Mouse (Mus musculus) neural tube, embryonic 14.5 days (tissue): ENCODE data around the gene Tmx2. TPM values are rescaled to one million over a fixed set of nuclear protein-coding genes. Genes with fewer than 3 reads are reported as not detected.

ENCODE experiments used
- ATAC-seq: fragments of 200-750 bp; cut with Nextera tagmentation; 2 replicates; pipeline ENCODE4 v1.8.0; 2017; ENCODE audit warnings: low read depth, mild to moderate bottlenecking, moderate TSS enrichment, moderate library complexity
- H3K27ac ChIP-seq: fragments of 300-500 bp; sonication (generic); 2 replicates; pipeline ENCODE4 v1.5.1; 2014; ENCODE audit warnings: low read depth, mild to moderate bottlenecking, control low read depth, low read length, moderate library complexity, mixed read lengths
- H3K27me3 ChIP-seq: fragments of 300-500 bp; sonication (generic); 2 replicates; pipeline ENCODE4 v1.6.1; 2014; ENCODE audit warnings: low read length; ENCODE audit not compliant: control insufficient read depth, insufficient read depth
- H3K36me3 ChIP-seq: fragments of 300-500 bp; sonication (generic); 2 replicates; pipeline ENCODE4 v1.6.1; 2014; ENCODE audit warnings: low read length, mixed read lengths; ENCODE audit not compliant: control insufficient read depth, insufficient read depth
- H3K4me1 ChIP-seq: fragments of 300-500 bp; sonication (generic); 2 replicates; pipeline ENCODE4 v1.6.1; 2014; ENCODE audit warnings: low read length; ENCODE audit not compliant: control insufficient read depth, insufficient read depth
- H3K4me2 ChIP-seq: fragments of 300-500 bp; sonication (generic); 2 replicates; pipeline ENCODE4 v1.6.1; 2014; ENCODE audit warnings: mild to moderate bottlenecking, low read depth, low read length, control low read depth
- H3K4me3 ChIP-seq: fragments of 300-500 bp; sonication (generic); 2 replicates; pipeline ENCODE4 v1.5.1; 2014; ENCODE audit warnings: low read depth, low read length, control low read depth, mixed read lengths
- H3K9ac ChIP-seq: fragments of 300-500 bp; sonication (generic); replicated peaks from 2 replicates; pipeline ENCODE4 v1.6.1; 2014; ENCODE audit warnings: low read depth, mild to moderate bottlenecking, control low read depth, low read length, mixed read lengths
- H3K9me3 ChIP-seq: fragments of 300-500 bp; sonication (generic); 2 replicates; pipeline ENCODE4 v1.6.1; 2016; ENCODE audit warnings: low read length; ENCODE audit not compliant: control insufficient read depth
- WGBS: fragments of 180-500 bp; shearing (Covaris S2); extraction: QIAGEN DNeasy Blood & Tissue Kit; methylation state at CpG from one replicate; pipeline ENCODE4 v1.1.7; 2014; 5-methylcytosine and 5-hydroxymethylcytosine counted together
- polyA plus RNA-seq: library from polyadenylated mRNA; unstranded; fragments of >200 nt; fragmentation: Nextera tagmentation; extraction: Ambion mirVana; gene quantifications from 2 replicates; pipeline ENCODE4 v1.2.1, GENCODE M21; 2014

Tmx2 gene
- polyA plus RNA-seq, 1 experiment from 2014 or later = 342 TPM

DNA sequence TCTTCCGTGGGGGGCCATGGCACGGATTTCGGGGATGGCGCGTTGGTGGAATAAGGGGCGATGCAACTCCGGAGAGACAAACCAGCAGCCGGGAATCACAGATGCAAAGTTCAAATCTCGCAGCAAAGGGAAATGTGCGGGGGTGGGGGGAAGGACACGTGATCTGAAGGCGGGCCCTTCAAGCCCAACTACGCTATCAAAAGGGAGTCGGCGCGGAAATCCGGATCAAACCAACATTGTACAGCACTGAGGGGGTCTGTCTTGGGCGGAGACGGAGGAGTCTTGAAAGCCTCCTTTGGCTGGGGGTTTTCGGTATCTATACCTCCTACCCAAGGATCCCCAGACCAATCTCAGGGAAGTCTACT lies 8.4 kb downstream of the Tmx2 start, which contains the start of gene Selenoh:
TSS of gene Selenoh (minus strand) at position 202 of the 365 bp plus-strand sequence.
- whole genome bisulfite sequencing = under 1% methylated on average over 20 of the region's 20 CpGs
- Histone ChIP-seq H3K9me3 (no peaks in the 10 kb centered on the region), H3K36me3 (peaks cover 21% of the 10 kb centered on the region; the same call in 1 of the 2 replicates), H3K27ac (peak within 1 kb of the TSS; percentile 90), H3K4me1 (peaks cover 9% of the 10 kb centered on the region; the same call in 1 of the 2 replicates), H3K27me3 (no peaks in the 10 kb centered on the region), H3K4me3 (peak within 1 kb of the TSS; percentile 88), H3K9ac (peak within 1 kb of the TSS; percentile 81), H3K4me2 (peak within 1 kb of the TSS; percentile 70)
- peak; percentile 98 for ATAC-seq

GRCm38 (mm10) chr2:84669828-84670568 lies 8.9 kb downstream of the Tmx2 start:
- ATAC-seq = peak; percentile 81
- Histone ChIP-seq H3K4me1 (peaks cover 9% of the 10 kb centered on the region; the same call in 1 of the 2 replicates), H3K27ac (peak overlapping the region; percentile 90), H3K27me3 (no peaks in the 10 kb centered on the region), H3K36me3 (peaks cover 16% of the 10 kb centered on the region; the same call in 1 of the 2 replicates), H3K4me2 (peak overlapping the region; percentile 70), H3K9ac (peak overlapping the region; percentile 81), H3K4me3 (peak overlapping the region; percentile 88), H3K9me3 (no peaks in the 10 kb centered on the region)
- 3% methylated on average over 39 of the region's 39 CpGs for WGBS

GRCm38 (mm10) chr2:84666081-84666480 lies 12.9 kb downstream of the Tmx2 start:
- Histone ChIP-seq H3K4me3 (no peak overlapping the region), H3K4me1 (peaks cover 9% of the 10 kb centered on the region; the same call in 1 of the 2 replicates), H3K4me2 (no peak overlapping the region), H3K9me3 (no peaks in the 10 kb centered on the region), H3K9ac (no peak overlapping the region), H3K36me3 (0 out of 2 replicates have a peak, but pooled peaks cover 5% of the 10 kb centered on the region), H3K27ac (no peak overlapping the region), H3K27me3 (no peaks in the 10 kb centered on the region)
- no peak for ATAC-seq
- 67% methylated on average over 12 of the region's 12 CpGs for WGBS

DNA sequence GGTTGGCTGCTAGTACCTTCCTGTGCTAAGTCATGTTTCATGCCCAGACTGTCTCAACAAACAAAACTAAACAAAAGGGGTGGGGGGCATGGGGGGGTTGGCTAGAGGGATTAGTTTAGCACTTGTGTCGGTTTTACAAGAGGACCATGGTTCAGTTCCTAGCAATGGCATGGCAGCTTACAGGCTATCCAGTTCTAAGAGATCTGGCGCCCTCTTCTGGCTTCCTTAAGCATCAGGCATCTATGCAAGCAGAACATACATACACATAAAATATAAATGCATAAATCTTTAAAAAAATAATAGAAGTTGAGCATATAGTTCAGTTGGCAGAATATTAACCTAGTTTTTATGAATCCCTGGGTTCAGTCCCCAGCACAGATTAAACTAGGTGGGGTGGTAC lies 16.1 kb downstream of the Tmx2 start:
- 29% methylated on average over 2 of the region's 2 CpGs for WGBS
- ATAC-seq = no peak
- Histone ChIP-seq H3K9ac (no peak overlapping the region), H3K27me3 (no peaks in the 10 kb centered on the region), H3K4me3 (no peak overlapping the region), H3K4me2 (no peak overlapping the region), H3K4me1 (no peaks in the 10 kb centered on the region), H3K27ac (no peak overlapping the region), H3K9me3 (no peaks in the 10 kb centered on the region), H3K36me3 (no peaks in the 10 kb centered on the region)

DNA sequence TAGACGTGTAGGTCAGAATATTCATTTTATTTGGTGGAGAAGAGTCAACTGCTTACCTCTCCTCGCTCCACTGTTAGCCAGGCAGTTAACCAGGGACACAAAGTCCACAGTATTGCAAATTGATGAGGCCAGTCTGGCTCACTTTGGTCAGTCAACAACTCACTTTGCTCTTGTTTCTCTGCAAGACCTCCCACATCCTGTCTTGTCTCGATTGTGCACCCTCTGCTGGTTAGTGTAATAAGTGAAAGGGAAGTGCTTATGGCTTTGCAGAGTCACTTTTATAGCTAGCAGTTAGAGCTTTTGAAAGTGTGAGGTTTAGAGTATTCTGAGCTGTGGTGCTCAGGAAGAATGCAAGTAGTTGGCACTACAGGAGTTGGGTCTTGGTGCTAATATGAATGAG lies 18.7 kb downstream of the Tmx2 start:
- WGBS = 71% methylated on average over 3 of the region's 3 CpGs
- H3K27me3 ChIP-seq = no peaks in the 10 kb centered on the region
- no peaks in the 10 kb centered on the region for H3K9me3 ChIP-seq
- no peak overlapping the region for H3K27ac ChIP-seq
- no peaks in the 10 kb centered on the region for H3K36me3 ChIP-seq
- no peaks in the 10 kb centered on the region for H3K4me1 ChIP-seq
- no peak for ATAC-seq
- H3K4me3 ChIP-seq = no peak overlapping the region
- H3K4me2 ChIP-seq = no peak overlapping the region
- H3K9ac ChIP-seq = no peak overlapping the region

DNA sequence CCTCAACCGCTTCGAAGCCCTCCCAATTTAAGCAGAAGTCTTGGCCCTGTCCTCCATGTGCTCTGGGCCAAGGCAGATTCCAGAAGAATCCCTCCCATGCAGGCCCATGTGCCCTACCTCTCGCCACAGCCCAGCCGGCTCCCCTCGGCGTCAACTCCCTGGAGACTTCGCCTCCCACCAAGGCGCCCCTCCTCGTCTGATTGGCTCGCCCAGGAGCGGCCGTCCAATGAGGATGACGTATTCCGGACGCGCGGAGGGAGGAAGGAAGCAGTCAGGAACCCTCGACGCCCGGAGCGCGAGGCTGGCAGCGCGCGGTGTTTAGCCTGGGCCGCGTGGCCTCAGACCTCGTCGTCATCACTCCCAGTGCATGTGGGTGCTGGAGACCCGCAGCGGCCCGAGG lies 20.1 kb downstream of the Tmx2 start, which contains the start of gene Btbd18:
TSS of gene Btbd18 (plus strand) at position 274 of the 400 bp plus-strand sequence.
- no peak; the same call in 1 of the 2 replicates for ATAC-seq

GRCm38 (mm10) chr2:84655864-84656263 lies 23.1 kb downstream of the Tmx2 start:
- Histone ChIP-seq H3K4me1 (no peaks in the 10 kb centered on the region), H3K27ac (no peak overlapping the region), H3K4me2 (no peak overlapping the region), H3K9me3 (no peaks in the 10 kb centered on the region), H3K9ac (no peak overlapping the region), H3K27me3 (no peaks in the 10 kb centered on the region), H3K4me3 (no peak overlapping the region), H3K36me3 (no peaks in the 10 kb centered on the region)
- WGBS = 77% methylated on average over 1 of the region's 1 CpGs
- no peak for ATAC-seq

More for the DNA sequence above, 20.1 kb downstream of the Tmx2 start, which contains the start of gene Btbd18:
- no peaks in the 10 kb centered on the region for H3K4me1 ChIP-seq
- H3K9me3 ChIP-seq = no peaks in the 10 kb centered on the region
- no peaks in the 10 kb centered on the region for H3K27me3 ChIP-seq
- 92% methylated on average over 32 of the region's 32 CpGs for WGBS
- no peak within 1 kb of the TSS for H3K4me3 ChIP-seq
- H3K9ac ChIP-seq = no peak within 1 kb of the TSS
- H3K27ac ChIP-seq = no peak within 1 kb of the TSS
- no peaks in the 10 kb centered on the region for H3K36me3 ChIP-seq
- no peak within 1 kb of the TSS for H3K4me2 ChIP-seq

DNA sequence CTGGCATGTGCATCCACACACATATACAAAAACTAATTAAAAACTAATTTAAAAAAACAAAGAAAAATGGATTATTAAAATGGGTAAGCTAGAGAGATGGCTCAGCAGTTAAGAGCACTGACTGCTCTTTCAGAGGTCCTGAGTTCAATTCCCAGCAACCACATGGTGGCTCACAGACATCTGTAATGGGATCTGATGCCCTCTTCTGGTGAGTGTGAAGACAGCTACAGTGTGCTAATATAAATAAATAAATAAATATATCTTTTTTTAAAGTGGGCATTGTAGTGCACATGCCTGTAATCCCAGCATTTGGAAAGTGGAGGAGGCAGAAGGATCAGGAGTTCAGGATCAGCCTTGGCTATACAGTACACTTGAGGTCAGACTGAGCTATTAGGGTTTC lies 25.6 kb downstream of the Tmx2 start:
- no peaks in the 10 kb centered on the region for H3K4me1 ChIP-seq
- H3K9ac ChIP-seq = no peak overlapping the region
- H3K4me2 ChIP-seq = no peak overlapping the region
- no peaks in the 10 kb centered on the region for H3K36me3 ChIP-seq
- no peaks in the 10 kb centered on the region for H3K9me3 ChIP-seq
- H3K27me3 ChIP-seq = no peaks in the 10 kb centered on the region
- no peak overlapping the region for H3K27ac ChIP-seq
- ATAC-seq = no peak
- no peak overlapping the region for H3K4me3 ChIP-seq

DNA sequence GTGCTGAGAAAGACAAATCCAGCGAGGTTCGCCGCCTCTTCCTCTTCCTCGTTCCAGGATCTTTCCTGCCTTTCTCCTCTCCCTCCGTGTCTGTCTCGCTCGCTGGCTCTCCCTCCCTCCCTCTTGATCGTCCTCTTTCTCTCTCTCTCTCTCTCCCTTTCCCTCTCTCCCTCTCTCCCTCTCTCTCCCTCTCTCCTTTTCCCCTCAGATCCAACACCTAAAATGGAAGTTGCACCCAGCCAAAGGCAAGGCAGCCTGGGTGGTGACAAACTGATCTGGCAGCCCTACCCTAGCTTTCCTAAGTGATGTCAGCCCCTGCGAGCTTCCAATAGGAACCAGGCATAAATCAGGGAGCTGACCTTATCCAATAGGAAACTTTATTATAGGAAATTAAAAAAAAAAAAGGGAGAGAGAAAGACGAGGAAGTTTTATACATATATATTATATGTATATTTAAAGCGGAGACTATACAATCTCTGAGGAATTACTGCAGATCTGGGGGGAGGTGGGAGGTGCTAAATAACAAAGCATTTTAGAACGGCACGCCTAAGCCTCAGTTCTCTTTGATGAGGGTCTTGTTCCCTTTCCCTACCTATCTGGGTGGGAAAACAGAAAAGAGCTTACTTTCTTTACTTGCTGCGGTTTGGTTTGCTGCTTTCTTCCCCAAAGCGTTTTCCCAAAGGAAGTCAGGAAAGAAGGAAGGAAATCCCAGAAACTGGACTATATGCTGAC lies 28.3 kb downstream of the Tmx2 start, which contains the start of gene Ctnnd1:
TSS of gene Ctnnd1 (minus strand) at position 302 of the 732 bp plus-strand sequence.
- H3K27me3 ChIP-seq = no peaks in the 10 kb centered on the region
- peak within 1 kb of the TSS; percentile 90 for H3K27ac ChIP-seq
- peak; percentile 97 for ATAC-seq
- peak within 1 kb of the TSS; percentile 69 for H3K9ac ChIP-seq
- under 1% methylated on average over 15 of the region's 15 CpGs for WGBS
- peak within 1 kb of the TSS; percentile 64 for H3K4me3 ChIP-seq
- no peaks in the 10 kb centered on the region for H3K36me3 ChIP-seq
- no peaks in the 10 kb centered on the region for H3K9me3 ChIP-seq
- H3K4me1 ChIP-seq = peaks cover 17% of the 10 kb centered on the region
- peak within 1 kb of the TSS; percentile 80 for H3K4me2 ChIP-seq
